Mouse (Mus musculus) midbrain, embryonic 16.5 days (tissue): ENCODE measurements around the gene Gm44973. TPM values are rescaled to one million over a fixed set of nuclear protein-coding genes. Genes with fewer than 3 reads are reported as not detected.

ENCODE experiments used
- ATAC-seq: fragments of 200-750 bp; cut with Nextera tagmentation; 2 replicates; pipeline ENCODE4 v1.8.0; 2017; ENCODE audit warnings: moderate TSS enrichment
- H3K27ac ChIP-seq: fragments of 300-500 bp; sonication (generic); 2 replicates; pipeline ENCODE4 v1.5.1; 2014; ENCODE audit warnings: mild to moderate bottlenecking, low read length, mixed read lengths
- H3K27me3 ChIP-seq: fragments of 300-500 bp; sonication (generic); 2 replicates; pipeline ENCODE4 v1.6.1; 2014; ENCODE audit warnings: low read depth, low read length, mixed read lengths; ENCODE audit not compliant: control insufficient read depth, insufficient read depth
- H3K36me3 ChIP-seq: fragments of 300-500 bp; sonication (generic); 2 replicates; pipeline ENCODE4 v1.6.1; 2014; ENCODE audit warnings: mild to moderate bottlenecking, low read length, moderate library complexity, mixed read lengths; ENCODE audit not compliant: control insufficient read depth, insufficient read depth
- H3K4me1 ChIP-seq: fragments of 300-500 bp; sonication (generic); 2 replicates; pipeline ENCODE4 v1.6.1; 2014; ENCODE audit warnings: mild to moderate bottlenecking, low read length, mixed read lengths; ENCODE audit not compliant: control insufficient read depth, insufficient read depth
- H3K4me2 ChIP-seq: fragments of 300-500 bp; sonication (generic); 2 replicates; pipeline ENCODE4 v1.6.1; 2014; ENCODE audit warnings: mild to moderate bottlenecking, low read length, mixed read lengths
- H3K4me3 ChIP-seq: fragments of 300-500 bp; sonication (generic); 2 replicates; pipeline ENCODE4 v1.5.1; 2014; ENCODE audit warnings: low read depth, mild to moderate bottlenecking, low read length, moderate library complexity, mixed read lengths
- H3K9ac ChIP-seq: fragments of 300-500 bp; sonication (generic); 2 replicates; pipeline ENCODE4 v1.6.1; 2014; ENCODE audit warnings: low read depth, low read length, mixed read lengths
- H3K9me3 ChIP-seq: fragments of 300-500 bp; sonication (generic); replicated peaks from 2 replicates; pipeline ENCODE4 v1.6.1; 2014; ENCODE audit warnings: mild to moderate bottlenecking, low read length, mixed read lengths; ENCODE audit not compliant: control insufficient read depth, poor library complexity, severe bottlenecking
- WGBS: fragments of 180-500 bp; shearing (Covaris S2); extraction: QIAGEN DNeasy Blood & Tissue Kit; methylation state at CpG from one replicate; pipeline ENCODE4 v1.1.7; 2014; 5-methylcytosine and 5-hydroxymethylcytosine counted together
- polyA plus RNA-seq: library from polyadenylated mRNA; unstranded; fragments of >200 nt; fragmentation: Nextera tagmentation; extraction: Ambion mirVana; gene quantifications from 2 replicates; pipeline ENCODE4 v1.2.1, GENCODE M21; 2015

Gm44973 gene
- polyA plus RNA-seq, 1 experiment from 2014 or later: 1.0 TPM

DNA sequence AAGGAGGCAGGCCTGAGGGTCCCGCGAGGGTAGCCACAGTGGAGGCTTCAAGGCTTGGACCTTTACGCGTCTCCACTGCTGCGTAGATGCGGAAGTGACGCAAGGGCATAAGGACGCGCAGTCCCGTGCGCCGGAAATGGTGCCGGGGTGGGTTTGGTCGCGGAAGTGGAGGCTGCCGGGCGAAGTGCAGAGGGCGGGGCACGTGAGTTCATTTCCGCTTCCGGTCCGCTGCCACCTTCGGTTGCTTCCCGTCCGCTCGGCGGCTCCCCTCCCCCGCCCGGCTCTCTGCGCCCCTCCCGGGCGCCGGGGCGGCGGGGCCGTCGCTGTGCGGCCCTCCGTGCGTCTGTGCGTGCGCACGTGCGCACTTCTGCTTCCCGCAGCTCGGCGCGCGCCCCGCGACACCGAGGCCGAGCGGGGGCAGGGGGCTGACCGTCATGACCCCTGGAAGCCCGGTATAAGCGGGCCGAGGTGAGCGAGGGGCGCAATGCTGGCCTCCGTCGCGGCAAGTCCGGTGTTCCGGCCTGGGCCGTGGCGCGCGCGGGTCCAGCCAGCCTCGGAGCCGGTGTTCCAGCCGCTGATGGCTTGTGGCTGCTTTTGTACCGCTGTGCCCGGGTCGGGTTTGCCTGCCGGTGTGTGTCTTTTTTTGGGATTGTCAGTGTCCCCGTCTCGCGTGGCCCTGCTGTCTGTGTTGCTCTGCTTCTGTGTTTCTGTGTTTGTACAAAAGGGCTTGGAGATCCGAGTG is 64.9 kb downstream of the Gm44973 start, which contains the start of gene Epn1:
Gene Epn1 (plus strand): TSS at position 226 of the 742 bp plus-strand sequence.
- no peaks in the 10 kb centered on the region for H3K9me3 ChIP-seq
- peak within 1 kb of the TSS; percentile 96 for H3K9ac ChIP-seq
- H3K4me2 ChIP-seq: peak within 1 kb of the TSS; percentile 63
- H3K4me3 ChIP-seq: peak within 1 kb of the TSS; percentile 99
- WGBS: 1% methylated on average over 57 of the region's 81 CpGs
- peaks cover 13% of the 10 kb centered on the region for H3K36me3 ChIP-seq
- no peaks in the 10 kb centered on the region for H3K27me3 ChIP-seq
- peaks cover 24% of the 10 kb centered on the region for H3K4me1 ChIP-seq
- H3K27ac ChIP-seq: peak within 1 kb of the TSS; percentile 89
- peak; percentile 97 for ATAC-seq

DNA sequence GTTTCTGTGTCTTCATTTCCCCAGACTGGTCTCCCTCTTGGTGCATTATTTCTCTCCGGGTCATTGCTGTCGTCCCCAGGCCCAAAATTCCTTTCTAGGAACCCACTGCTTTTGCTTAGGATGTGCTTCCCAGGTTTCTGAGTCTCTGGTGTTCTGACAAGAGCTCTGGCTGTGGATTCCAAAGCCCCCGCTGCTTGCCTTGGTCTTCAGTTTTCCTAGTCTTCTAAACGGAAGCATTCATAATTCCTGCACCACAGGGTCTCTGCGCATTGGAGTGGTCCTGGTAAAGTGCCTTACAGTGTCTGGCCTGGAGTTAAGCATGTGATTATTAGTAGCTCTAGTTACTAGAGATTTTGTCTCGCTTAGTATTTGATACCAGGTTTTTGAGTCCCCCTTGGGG is 65.5 kb downstream of the Gm44973 start:
- Histone ChIP-seq H3K36me3 (peaks cover 13% of the 10 kb centered on the region), H3K4me3 (peak overlapping the region; percentile 99), H3K4me2 (peak overlapping the region; percentile 63), H3K27ac (peak overlapping the region; percentile 89), H3K27me3 (no peaks in the 10 kb centered on the region), H3K9ac (peak overlapping the region; percentile 96), H3K9me3 (no peaks in the 10 kb centered on the region), H3K4me1 (peaks cover 24% of the 10 kb centered on the region)
- WGBS: 15% methylated on average over 6 of the region's 6 CpGs
- ATAC-seq: no peak

DNA sequence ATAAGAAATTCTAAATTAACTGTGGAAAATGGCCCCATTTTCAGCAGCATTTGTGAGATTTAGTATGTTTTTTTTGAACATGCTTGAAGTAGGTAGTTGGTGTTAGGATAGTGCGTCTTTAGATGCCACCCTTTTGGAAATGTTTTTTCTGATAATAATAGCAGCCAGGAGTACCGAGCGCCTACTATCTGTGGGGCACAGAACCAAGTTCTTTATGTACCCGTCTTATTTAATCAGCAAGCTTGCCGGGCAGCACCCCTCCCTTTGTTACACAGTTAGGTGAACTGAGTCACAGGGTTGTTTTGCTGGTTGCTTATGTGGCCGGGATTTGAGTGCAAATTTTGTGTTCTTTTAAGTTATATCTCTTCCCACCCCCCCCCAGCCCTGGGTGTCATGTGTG is 65.9 kb downstream of the Gm44973 start:
- Histone ChIP-seq H3K9me3 (no peaks in the 10 kb centered on the region), H3K4me3 (peak overlapping the region; percentile 99), H3K27me3 (no peaks in the 10 kb centered on the region), H3K36me3 (peaks cover 12% of the 10 kb centered on the region), H3K4me2 (peak overlapping the region; percentile 63), H3K27ac (no peak overlapping the region), H3K9ac (peak overlapping the region; percentile 20; the same call in 1 of the 2 replicates), H3K4me1 (peaks cover 24% of the 10 kb centered on the region)
- WGBS: 71% methylated on average over 6 of the region's 6 CpGs
- ATAC-seq: no peak

DNA sequence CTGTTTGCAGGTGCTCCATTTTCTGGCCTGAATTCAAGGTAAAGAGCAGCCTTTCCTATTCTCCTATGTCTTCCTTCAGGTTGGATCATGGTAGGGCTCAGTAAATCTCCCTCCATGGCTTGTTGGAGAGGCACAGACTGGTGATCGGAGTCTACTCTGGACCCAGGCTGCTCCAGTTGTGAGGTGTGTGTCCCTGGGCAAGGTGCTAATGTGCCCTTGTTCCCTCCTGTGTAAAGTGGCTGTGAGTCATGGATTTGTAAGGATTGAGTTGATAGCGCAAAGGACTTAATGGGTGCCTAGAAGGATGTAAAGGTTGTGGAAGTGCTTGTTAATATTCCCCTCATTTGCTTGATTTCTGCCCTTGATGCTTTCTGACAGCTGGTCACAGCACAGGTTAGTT is 66.6 kb downstream of the Gm44973 start:
- Histone ChIP-seq H3K36me3 (peaks cover 7% of the 10 kb centered on the region), H3K4me1 (peaks cover 24% of the 10 kb centered on the region), H3K27ac (no peak overlapping the region), H3K4me3 (no peak overlapping the region), H3K9me3 (no peaks in the 10 kb centered on the region), H3K27me3 (no peaks in the 10 kb centered on the region), H3K4me2 (no peak overlapping the region), H3K9ac (no peak overlapping the region)
- WGBS: 100% methylated on average over 2 of the region's 2 CpGs
- ATAC-seq: no peak

Other genes starting within 250 kb of the Gm44973 start
- not detected in 2 replicates for gene Fam71e2, start 244.2 kb upstream of the Gm44973 start, polyA plus RNA-seq
- gene Il11, start 232.6 kb upstream of the Gm44973 start, polyA plus RNA-seq: 1.3 TPM in 2 replicates
- 0.48 and 0.73 TPM in 2 replicates for gene Tmem190, start 232.6 kb upstream of the Gm44973 start, polyA plus RNA-seq
- 6.2 and 6.5 TPM in 2 replicates for gene Tmem238, start 225.8 kb upstream of the Gm44973 start, polyA plus RNA-seq
- gene Rpl28, start 222.6 kb upstream of the Gm44973 start, polyA plus RNA-seq: 201 and 213 TPM in 2 replicates
- 226 and 253 TPM in 2 replicates for gene Ube2s, start 202.9 kb upstream of the Gm44973 start, polyA plus RNA-seq
- 14.0 and 14.6 TPM in 2 replicates for gene Shisa7, start 170.8 kb upstream of the Gm44973 start, polyA plus RNA-seq
- 3.6 and 5.0 TPM in 2 replicates for gene Isoc2b, start 145.2 kb upstream of the Gm44973 start, polyA plus RNA-seq
- gene Isoc2a, start 138.3 kb upstream of the Gm44973 start, polyA plus RNA-seq: 0.46 and 0.57 TPM in 2 replicates
- gene Gm36210, start 109.0 kb upstream of the Gm44973 start, polyA plus RNA-seq: 0.32 and 0.38 TPM in 2 replicates
- 3.1 and 3.6 TPM in 2 replicates for gene Zfp628, start 100.3 kb upstream of the Gm44973 start, polyA plus RNA-seq
- gene Nat14, start 93.5 kb upstream of the Gm44973 start, polyA plus RNA-seq: 48.2 and 49.4 TPM in 2 replicates
- 0.72 and 0.85 TPM in 2 replicates for gene Ssc5d, start 89.7 kb upstream of the Gm44973 start, polyA plus RNA-seq
- gene Sbk2, start 51.1 kb upstream of the Gm44973 start, polyA plus RNA-seq: 0.18 TPM in 1 of 2 replicates, not detected in the other
- gene Sbk3, start 44.3 kb upstream of the Gm44973 start, polyA plus RNA-seq: 0.60 and 0.93 TPM in 2 replicates
- gene Zfp579, start 19.3 kb upstream of the Gm44973 start, polyA plus RNA-seq: 56.3 and 69.2 TPM in 2 replicates
- gene Zfp524, start 1.1 kb upstream of the Gm44973 start, polyA plus RNA-seq: 6.7 and 7.9 TPM in 2 replicates
- 30.7 and 35.5 TPM in 2 replicates for gene Fiz1, start 799 bp upstream of the Gm44973 start, polyA plus RNA-seq
- 6.6 and 7.2 TPM in 2 replicates for gene Zfp865, start 4.9 kb downstream of the Gm44973 start, polyA plus RNA-seq
- 70.0 and 73.1 TPM in 2 replicates for gene Ccdc106, start 5.1 kb downstream of the Gm44973 start, polyA plus RNA-seq
- not detected in 2 replicates for gene 4632433K11Rik, start 18.6 kb downstream of the Gm44973 start, polyA plus RNA-seq
- 10.5 and 10.8 TPM in 2 replicates for gene Zfp784, start 22.9 kb downstream of the Gm44973 start, polyA plus RNA-seq
- gene Zfp580, start 36.0 kb downstream of the Gm44973 start, polyA plus RNA-seq: 101 and 117 TPM in 2 replicates
- 96.7 and 103 TPM in 2 replicates for gene U2af2, start 46.6 kb downstream of the Gm44973 start, polyA plus RNA-seq
- 107 and 120 TPM in 2 replicates for gene Epn1, start 64.7 kb downstream of the Gm44973 start, polyA plus RNA-seq
- not detected in 2 replicates for gene Rfpl4, start 101.5 kb downstream of the Gm44973 start, polyA plus RNA-seq
- gene Rasl2-9, start 110.5 kb downstream of the Gm44973 start, polyA plus RNA-seq: 0.89 and 0.98 TPM in 2 replicates
- gene Vmn1r55, start 134.2 kb downstream of the Gm44973 start, polyA plus RNA-seq: 0.02 TPM in 1 of 2 replicates, not detected in the other
- gene Vmn1r56, start 181.3 kb downstream of the Gm44973 start, polyA plus RNA-seq: not detected in 2 replicates
- not detected in 2 replicates for gene Vmn1r57, start 203.0 kb downstream of the Gm44973 start, polyA plus RNA-seq